Mouse (Mus musculus) CD8-positive naive resting alpha-beta T cell, adult 2 months (primary cell): ENCODE results near the gene Zfp784.
"Not testable (repeated sequence)": the region's sequence is repeated elsewhere in the genome, so short reads cannot be mapped to it uniquely, and the experiment has no call there.

Source experiments
- DNase-seq, 2 experiments: peaks; one replicate each; pipeline ENCODE4 v3.0.0; 2022; ENCODE audit warnings: low read depth in 2 of 2, low spot score in 2 of 2

Gene Zfp784

DNA sequence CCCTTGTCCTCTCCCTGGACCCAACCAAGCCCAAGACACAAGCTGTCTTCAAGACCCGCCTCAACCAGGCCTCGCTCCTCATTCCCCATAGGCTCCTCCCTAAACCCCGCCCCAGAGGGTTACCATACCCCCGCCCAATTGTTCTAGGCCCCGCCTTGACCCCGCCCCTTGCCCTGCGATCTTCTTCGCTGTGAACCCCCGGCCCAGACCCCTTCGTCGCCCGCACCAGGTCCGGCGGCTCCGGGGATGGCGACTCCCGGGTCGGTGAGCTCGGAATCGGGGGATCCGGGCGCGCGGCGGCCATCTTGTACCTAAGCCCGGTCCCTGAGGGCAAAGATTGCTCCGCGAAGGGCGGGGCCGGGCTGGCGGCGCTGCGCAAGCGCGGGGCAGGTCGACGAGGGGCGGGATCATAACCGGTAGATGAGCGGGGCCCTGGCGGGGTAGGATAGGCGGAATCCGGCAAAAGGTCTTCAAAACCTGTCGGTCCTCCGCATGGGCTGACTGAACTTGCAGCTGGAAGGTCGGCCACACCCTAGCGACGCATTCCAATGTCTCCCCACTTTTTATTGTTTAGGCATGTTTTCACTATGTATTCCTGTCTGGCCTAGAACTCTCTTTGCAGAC is at the start of gene Zfp784:
Gene Zfp784 (minus strand): TSS at position 338 of the 624 bp plus-strand sequence.
- DNase-seq, result peak; percentile 90 to 93

DNA sequence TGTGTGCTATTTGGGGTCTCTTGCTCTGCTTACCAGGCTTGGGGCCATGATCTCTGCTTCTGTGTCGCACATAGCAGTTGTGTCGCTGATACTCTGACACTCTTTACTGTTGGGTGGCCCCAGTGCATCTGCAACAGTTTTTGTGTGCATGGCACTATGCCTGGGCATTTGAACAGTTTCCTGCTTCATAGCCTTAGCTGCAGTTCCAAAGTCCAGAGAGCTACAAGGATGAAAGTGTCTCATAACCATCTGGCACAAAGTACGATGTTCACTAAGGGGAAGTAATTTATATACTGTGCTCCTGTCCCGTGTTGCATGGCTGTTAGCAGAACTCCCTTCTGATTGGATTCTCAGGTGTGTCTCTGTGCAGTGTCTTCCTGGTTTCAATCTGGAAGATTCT is 49.6 kb upstream of the Zfp784 start:
- no peak for DNase-seq

DNA sequence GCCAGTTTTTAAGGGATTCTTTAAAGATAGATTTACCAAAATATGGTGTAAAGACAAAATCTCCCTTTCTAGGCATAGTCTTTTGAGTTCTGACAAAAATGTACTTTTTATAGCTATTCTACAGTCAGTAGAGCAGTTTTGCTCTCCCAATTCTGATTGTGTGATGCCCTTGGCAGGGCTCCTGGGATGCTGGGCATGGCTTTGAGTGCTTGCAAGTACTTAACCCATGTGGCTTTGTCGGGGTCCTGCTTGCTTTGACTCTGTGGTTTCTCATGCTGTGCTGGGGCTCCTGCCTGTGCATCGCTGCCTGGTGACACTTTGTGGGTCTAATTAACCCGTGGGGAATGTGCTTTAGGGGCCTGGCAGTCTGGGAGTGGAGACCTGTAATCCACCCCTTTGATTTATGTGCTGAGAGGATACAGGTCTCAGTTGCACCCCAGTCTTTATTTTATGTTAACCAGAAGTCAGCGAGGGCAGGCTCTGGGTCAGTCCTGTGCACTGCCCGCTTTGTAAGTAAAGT is 48.7 kb upstream of the Zfp784 start:
- no peak for DNase-seq

DNA sequence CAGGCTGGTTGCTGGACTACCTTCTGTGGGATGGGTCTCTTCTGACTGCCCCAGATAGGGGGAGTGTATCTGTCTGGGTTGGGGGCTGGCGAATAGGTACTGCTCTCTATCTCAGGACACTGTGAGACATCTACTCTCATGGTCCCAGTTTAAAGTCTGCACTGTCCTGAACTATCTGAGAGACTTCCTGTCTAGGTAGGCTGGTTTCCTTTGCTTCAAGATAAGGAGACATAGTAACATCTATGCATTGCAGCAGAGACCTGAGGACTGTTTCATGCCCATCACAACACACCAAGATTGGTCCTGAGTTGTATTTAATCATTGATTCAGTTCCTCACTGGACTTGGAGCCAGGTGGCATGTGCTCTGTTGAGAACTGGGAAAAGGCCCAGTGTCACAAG is 47.3 kb upstream of the Zfp784 start:
- no peak for DNase-seq

DNA sequence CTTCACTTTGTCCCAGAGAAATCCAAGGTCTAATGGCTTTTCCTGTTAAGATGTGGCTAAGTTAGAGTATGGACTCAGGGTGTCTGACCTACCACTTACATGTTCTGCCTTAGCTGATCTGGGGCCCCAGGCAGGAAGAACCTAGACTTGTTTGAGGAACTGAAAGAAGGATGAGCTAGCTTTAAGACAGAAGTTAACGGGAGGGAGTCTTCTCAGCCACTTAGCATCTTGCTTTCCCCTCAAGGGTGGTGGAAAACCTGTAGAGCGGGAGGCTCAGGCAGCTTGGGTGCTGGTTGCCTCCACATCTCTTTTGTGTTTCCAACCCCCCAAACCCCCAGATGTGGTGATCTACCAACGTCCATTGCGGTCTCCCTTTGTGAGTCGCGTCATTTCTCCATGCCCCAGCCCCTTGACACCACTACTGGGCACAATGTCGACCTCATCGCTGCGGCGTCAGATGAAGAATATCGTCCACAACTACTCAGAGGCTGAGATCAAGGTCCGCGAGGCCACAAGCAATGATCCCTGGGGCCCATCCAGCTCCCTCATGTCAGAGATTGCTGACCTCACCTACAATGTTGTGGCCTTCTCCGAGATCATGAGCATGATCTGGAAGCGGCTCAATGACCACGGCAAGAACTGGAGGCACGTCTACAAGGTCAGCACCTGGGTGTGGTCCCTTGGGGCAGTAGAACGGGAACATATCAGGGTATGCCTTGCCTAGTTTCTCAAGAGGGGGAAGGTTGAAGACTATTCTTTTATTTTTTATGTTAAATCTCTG is 45.3 kb upstream of the Zfp784 start:
- DNase-seq, result no peak

DNA sequence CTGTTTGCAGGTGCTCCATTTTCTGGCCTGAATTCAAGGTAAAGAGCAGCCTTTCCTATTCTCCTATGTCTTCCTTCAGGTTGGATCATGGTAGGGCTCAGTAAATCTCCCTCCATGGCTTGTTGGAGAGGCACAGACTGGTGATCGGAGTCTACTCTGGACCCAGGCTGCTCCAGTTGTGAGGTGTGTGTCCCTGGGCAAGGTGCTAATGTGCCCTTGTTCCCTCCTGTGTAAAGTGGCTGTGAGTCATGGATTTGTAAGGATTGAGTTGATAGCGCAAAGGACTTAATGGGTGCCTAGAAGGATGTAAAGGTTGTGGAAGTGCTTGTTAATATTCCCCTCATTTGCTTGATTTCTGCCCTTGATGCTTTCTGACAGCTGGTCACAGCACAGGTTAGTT is 43.7 kb upstream of the Zfp784 start:
- DNase-seq, result no peak

DNA sequence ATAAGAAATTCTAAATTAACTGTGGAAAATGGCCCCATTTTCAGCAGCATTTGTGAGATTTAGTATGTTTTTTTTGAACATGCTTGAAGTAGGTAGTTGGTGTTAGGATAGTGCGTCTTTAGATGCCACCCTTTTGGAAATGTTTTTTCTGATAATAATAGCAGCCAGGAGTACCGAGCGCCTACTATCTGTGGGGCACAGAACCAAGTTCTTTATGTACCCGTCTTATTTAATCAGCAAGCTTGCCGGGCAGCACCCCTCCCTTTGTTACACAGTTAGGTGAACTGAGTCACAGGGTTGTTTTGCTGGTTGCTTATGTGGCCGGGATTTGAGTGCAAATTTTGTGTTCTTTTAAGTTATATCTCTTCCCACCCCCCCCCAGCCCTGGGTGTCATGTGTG is 43.0 kb upstream of the Zfp784 start:
- DNase-seq, result no peak

DNA sequence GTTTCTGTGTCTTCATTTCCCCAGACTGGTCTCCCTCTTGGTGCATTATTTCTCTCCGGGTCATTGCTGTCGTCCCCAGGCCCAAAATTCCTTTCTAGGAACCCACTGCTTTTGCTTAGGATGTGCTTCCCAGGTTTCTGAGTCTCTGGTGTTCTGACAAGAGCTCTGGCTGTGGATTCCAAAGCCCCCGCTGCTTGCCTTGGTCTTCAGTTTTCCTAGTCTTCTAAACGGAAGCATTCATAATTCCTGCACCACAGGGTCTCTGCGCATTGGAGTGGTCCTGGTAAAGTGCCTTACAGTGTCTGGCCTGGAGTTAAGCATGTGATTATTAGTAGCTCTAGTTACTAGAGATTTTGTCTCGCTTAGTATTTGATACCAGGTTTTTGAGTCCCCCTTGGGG is 42.6 kb upstream of the Zfp784 start:
- no peak for DNase-seq

DNA sequence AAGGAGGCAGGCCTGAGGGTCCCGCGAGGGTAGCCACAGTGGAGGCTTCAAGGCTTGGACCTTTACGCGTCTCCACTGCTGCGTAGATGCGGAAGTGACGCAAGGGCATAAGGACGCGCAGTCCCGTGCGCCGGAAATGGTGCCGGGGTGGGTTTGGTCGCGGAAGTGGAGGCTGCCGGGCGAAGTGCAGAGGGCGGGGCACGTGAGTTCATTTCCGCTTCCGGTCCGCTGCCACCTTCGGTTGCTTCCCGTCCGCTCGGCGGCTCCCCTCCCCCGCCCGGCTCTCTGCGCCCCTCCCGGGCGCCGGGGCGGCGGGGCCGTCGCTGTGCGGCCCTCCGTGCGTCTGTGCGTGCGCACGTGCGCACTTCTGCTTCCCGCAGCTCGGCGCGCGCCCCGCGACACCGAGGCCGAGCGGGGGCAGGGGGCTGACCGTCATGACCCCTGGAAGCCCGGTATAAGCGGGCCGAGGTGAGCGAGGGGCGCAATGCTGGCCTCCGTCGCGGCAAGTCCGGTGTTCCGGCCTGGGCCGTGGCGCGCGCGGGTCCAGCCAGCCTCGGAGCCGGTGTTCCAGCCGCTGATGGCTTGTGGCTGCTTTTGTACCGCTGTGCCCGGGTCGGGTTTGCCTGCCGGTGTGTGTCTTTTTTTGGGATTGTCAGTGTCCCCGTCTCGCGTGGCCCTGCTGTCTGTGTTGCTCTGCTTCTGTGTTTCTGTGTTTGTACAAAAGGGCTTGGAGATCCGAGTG is 41.9 kb upstream of the Zfp784 start, which contains the start of gene Epn1:
Gene Epn1 (plus strand): TSS at position 226 of the 742 bp plus-strand sequence.
- DNase-seq, result peak; percentile 94

DNA sequence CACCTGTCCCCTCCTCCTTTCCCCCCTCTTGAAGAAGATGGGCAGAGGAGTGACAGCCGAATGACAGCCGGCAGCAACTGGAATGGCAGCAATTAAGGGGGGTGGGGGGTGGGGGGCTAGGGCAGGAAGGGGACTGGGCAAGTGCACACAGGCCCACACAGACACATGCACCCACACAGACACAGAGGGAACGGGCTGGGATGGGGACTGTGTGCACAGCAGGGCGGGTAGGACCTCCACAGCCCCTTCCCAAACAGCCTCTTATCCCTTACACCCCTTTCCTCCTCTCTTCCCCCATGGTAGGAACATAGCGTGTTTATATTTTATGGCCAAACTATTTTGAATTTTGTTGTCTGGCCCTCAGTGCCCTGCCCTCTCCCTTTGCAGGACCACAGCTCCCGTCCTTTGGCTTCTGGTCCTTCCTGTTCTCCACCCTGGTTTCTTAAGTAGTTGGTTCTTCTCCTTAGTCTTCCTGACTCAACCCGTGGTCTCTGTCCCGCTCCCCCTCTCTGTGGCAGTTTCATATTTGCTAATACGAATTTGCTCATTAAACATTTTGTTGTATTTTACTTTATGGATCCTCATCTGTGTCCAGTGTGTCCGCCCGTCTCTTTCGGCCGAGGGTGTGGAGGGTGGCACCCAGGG is 41.2 kb upstream of the Zfp784 start:
- DNase-seq, result not testable (repeated sequence)

DNA sequence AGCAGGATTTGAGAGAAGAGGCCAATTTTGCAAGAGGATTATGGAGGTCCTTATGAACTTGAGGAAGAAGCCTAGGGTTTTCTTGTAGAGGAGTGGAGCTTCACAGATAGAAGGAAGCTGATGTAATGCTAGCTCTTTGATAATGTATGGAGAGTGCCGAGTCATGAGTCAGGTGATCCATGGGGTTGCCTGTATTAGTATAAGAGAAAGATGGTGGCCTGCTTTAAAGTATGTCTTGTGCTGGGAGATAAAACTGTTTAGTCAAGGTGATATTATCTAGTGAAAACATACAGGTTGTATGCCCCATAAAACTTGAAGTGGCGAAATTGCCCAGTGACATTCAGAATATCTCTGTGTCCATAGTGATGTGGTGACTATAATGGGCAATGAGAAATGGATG is 38.7 kb upstream of the Zfp784 start:
- DNase-seq, result no peak

DNA sequence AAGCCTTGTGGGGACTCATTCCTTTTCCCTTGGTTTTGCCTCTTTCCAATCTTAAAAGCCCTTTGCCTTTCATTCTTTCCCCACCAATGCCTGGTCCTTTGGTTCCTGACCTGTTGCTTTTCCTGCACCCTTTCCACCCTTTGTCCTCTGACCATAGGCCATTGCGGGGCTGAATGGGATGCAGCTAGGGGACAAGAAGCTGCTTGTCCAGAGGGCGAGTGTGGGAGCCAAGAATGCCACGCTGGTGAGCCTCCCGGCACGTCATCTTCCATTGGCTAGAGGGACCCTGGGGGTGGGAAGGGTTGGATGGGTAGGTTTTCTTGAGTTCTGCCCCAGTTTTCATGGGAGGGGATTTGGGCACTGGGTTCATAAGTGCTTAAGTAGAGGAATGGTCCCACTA is 36.7 kb upstream of the Zfp784 start:
- no peak for DNase-seq

DNA sequence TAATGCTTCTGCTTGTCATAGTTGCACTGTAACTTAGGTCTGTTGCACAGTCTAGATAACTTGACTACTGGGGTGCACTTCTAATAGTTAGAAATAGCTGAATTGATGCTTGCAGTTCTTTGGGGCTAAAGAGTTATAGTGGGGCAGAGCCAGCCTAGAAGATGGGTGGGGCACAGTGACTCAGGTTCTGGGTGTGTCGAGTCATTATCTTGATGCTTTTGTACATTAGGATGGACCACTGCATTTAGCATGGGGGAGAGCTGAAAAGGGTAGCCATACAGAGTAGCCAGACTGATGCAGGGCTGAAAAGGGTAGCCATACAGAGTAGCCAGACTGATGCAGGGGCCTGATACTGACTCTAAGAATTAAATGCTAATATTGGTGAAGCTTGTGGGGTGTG is 35.3 kb upstream of the Zfp784 start:
- DNase-seq, result no peak

DNA sequence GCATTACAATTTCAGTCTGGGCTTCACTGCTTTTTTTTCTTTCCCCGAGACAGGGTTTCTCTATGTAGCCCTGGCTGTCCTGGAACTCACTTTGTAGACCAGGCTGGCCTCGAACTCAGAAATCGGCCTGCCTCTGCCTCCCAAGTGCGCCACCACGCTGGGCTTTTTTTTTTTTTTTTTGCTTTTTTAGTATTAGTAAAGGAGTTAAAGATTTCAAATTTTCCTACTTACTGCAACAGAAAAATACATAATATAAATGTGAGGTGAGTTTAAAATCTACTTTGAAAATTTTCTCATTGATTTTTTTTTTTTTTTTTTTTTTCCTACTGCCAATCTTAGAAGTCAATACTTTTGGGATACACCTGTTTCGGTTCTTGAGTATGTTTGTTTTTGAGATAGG is 26.6 kb upstream of the Zfp784 start:
- no peak for DNase-seq

DNA sequence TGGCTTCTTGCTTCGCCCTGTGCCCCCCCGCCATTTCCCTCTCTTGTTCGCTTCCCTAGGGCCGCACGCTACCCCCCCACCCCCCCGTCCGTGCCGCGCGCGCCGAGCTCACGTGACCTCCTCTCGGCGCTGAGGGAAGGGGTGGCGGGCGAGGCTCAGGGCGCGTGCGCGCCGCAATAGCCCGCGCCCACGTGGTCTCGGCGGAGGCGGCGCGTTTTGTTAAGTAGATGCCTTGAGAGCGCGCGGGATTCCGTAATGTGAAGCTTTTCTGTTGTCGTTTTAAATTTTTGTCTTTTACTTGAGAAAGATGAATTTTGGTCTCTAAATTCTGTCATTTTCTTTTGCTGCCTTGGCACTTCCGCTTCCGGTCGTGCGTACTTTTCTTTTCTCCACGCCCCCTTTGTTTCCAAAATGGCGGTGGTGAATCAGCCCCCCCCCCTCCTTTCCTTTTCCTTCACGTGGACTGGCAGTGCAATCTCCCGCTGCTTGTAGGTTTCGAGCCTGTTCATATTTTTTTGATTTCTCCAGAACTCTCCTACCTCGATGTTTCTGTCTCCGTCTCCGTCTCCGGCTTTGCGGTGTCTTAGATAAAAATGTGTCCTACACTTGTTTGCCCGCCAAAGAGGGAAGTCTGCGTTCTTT is 24.2 kb upstream of the Zfp784 start:
- peak; percentile 63 to 67 for DNase-seq

DNA sequence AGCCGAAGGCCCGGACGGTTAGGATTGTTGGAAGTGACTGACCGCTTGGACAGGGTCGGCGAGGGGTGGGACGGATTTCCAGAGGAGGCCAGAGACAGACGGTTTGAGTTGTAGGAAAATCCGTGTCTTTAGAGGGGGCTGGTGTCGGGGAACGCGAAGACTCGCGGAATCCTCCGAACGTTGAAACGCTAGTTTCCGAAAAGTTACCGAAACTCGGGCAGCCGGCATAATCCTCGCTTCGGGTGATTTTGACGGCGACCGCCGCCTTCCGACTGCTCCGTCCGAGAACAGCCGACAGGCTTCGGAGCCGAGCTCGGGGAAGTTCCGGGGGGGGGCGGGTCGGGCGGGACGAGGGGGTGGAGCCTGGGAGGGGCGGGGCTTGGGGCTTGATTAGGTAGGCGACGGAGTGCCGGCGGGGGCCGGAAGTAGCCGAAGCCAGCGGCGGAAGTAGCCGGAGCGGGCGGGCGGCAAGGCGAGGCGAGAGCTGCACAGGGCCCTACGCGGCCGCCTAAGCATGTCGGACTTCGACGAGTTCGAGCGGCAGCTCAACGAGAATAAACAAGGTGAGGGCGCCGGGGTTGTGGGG is 23.6 kb upstream of the Zfp784 start, which contains the start of gene U2af2:
Gene U2af2 (plus strand): TSS at position 370 of the 586 bp plus-strand sequence.
- DNase-seq, result peak; percentile 90

DNA sequence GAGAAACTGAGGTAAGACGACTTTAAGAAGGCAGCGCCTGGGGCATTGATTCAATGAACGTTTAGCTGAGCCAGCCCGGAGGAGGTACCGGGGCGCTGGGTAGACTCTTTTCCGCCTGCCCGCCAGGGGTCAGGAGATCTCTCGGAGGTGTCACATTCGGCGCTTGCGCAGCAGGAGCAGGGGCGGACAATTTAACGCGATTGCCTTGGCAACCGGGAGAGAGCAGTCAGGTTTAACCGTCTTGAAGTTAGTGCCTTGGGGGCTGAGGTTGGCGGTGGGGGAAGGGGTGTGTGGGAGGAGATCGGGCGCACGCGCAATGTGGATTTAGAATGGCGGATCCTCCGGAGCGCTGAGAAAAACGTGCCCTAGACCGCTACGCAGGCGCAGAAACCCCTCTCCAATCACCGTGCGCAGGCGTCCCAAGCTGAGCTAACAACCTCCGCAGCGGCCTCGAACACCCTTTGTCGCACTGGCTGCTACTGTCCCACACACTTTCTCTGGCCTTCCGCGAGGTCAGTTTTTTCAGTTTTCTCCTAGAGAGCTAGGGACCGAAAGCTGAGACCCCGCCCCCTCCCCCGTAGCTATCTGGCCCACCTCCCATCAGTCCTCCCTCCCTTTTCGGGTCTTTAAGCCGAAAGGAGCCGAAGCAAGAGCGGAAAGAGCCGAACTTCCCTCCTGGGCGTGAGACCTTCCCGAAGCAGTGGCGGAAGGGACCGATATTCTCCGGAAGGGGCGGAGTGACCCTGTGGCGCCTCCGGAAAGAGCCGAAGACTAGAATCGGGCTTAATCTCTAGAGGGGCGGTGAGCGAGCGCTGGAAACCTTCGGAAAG is 22.9 kb upstream of the Zfp784 start:
- DNase-seq, result peak; percentile 97 to 98

DNA sequence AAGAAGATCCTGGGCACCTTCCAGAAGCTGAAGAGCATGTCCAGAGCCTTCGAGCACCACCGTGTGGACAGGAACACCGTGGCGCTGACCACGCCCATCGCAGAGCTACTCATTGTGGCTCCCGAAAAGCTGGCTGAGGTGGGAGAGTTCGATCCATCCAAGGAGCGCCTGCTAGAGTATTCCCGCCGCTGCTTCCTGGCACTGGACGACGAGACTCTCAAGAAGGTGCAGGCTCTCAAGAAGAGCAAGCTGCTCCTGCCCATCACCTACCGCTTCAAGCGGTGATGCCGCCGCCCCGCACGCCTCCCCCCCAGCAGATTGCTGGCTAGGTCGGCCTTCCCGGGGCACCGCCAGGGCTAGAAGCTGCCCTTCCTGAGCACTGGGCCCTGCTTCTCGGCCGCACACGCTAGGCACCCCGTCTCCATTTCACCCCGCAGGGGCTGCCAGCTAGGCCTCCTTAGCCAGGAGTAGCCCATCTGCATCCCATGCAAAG is 22.0 kb upstream of the Zfp784 start:
- peak; percentile 37 to 55 for DNase-seq

DNA sequence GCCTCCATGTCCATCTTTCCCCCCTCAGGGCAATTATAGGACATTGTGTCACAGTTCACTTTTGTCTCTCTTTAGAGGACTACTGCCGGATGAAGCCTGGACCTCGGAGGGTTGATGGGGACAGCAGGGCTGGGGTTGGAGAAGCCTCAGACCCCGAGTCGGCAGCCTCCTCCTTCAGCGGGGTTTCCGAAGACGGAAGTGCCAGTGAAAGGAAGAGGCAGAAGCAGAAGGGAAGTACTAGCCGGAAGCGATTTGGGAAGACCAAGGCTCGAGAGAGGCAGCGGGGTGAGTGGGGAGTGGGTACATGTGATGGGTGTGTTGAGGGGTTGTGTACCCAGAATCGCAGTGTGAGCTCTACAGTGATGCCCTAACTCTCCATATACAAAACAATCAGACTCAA is 21.2 kb upstream of the Zfp784 start:
- DNase-seq, result no peak
